Mouse (Mus musculus) spleen, adult 2 months (tissue): Measurements from ENCODE around the gene Pdlim1. TPM values are rescaled to one million over a fixed set of nuclear protein-coding genes. Genes with fewer than 3 reads are reported as not detected.

Experiments used
- DNase-seq, 2 experiments: peaks; one replicate each; pipeline versions ENCODE4 v3.0.0 to v3.0.0-alpha.2; 2012 to 2021; ENCODE audit warnings: low spot score in 2 of 2, low read depth in 1 of 2
- H3K27ac ChIP-seq: fragments of 200-500 bp; 2 replicates; pipeline ENCODE4 v1.5.1; 2012; ENCODE audit warnings: low read length, inconsistent platforms; ENCODE audit not compliant: insufficient read depth
- H3K27me3 ChIP-seq: fragments of 200-500 bp; 2 replicates; pipeline ENCODE4 v1.6.1; 2012; ENCODE audit warnings: mild to moderate bottlenecking, moderate library complexity, low read length, inconsistent platforms; ENCODE audit not compliant: control insufficient read depth, insufficient read depth
- H3K36me3 ChIP-seq: fragments of 200-500 bp; 2 replicates; pipeline ENCODE4 v1.6.1; 2012; ENCODE audit warnings: mild to moderate bottlenecking, low read length, inconsistent platforms; ENCODE audit not compliant: control insufficient read depth, insufficient read depth
- H3K4me1 ChIP-seq: fragments of 200-500 bp; 2 replicates; pipeline ENCODE4 v1.6.1; 2011; ENCODE audit warnings: inconsistent platforms; ENCODE audit not compliant: control insufficient read depth, insufficient read depth, insufficient read length
- H3K4me3 ChIP-seq: fragments of 200-500 bp; 2 replicates; pipeline ENCODE4 v1.5.1; 2011; ENCODE audit warnings: mild to moderate bottlenecking, inconsistent platforms; ENCODE audit not compliant: insufficient read depth, insufficient read length; ENCODE audit errors: extremely low read depth
- CTCF ChIP-seq: fragments of 200-500 bp; IDR thresholded peaks from 2 replicates; pipeline ENCODE4 v1.5.1; 2011; ENCODE audit warnings: mild to moderate bottlenecking, inconsistent platforms; ENCODE audit not compliant: insufficient read depth, insufficient read length, insufficient replicate concordance; ENCODE audit errors: extremely low read depth
- POLR2A ChIP-seq: fragments of 200-500 bp; IDR thresholded peaks from 2 replicates; pipeline ENCODE4 v1.6.1; 2011; ENCODE audit warnings: low read depth, low read length, inconsistent platforms
- WGBS: fragments of 180-500 bp; shearing (Covaris S2); methylation state at CpG from one replicate; pipeline ENCODE4 v1.1.7; 2018; 5-methylcytosine and 5-hydroxymethylcytosine counted together
- polyA plus RNA-seq: library from polyadenylated mRNA; depleted of rRNA; stranded (reverse); fragments of >200 nt; gene quantifications from 2 replicates; pipeline ENCODE4 v1.2.3, GENCODE M21; 2012; rRNA removed

Gene Pdlim1
- polyA plus RNA-seq, 1 experiment, result 41.4 TPM

DNA sequence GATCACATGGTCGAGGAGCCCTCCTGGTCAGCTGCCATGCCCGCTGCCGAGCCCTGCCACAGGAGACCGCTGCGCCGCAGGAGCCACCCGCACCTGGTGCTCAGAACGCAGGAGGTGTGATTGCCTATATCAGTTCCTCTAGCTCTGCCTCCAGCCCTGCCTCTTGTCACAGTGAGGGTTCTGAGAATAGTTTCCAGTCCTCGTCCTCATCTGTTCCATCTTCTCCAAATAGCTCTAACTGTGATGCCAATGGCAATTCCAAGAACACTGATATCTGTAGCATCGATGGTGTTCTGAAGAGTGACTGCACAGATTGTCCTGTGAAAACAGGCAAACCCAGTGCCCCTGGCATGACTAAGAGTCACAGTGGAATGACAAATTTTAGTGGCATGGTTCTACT, 81.0 kb downstream of the Pdlim1 start:
- H3K36me3 ChIP-seq, result no peaks in the 10 kb centered on the region
- H3K27me3 ChIP-seq, result no peaks in the 10 kb centered on the region
- H3K4me1 ChIP-seq, result no peaks in the 10 kb centered on the region
- no peak for DNase-seq
- 95% methylated on average over 10 of the region's 10 CpGs for WGBS
- H3K4me3 ChIP-seq, result no peak overlapping the region
- no peak overlapping the region for H3K27ac ChIP-seq
- TF ChIP-seq CTCF (no peak), POLR2A (no peak)

DNA sequence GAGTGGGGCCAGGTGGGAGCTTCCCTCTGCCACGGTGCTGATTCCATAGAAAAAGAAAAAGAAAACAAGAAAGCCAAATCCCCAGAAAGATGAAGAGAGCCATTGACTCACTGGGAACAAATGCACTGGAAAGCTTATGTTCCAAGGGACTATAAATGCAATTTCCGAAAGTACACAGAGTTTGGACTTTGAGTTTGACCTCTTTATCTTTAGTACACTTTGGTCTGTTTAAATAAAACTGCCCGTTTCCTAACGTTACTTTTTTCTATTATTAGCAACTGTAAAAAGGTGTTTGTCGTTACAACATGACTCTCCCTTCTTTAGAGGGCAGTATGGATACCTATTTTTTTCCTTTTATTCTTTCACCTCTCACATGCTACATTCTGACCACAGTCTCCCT, 84.5 kb downstream of the Pdlim1 start, which contains the start of gene Cyp2c70:
Cyp2c70 (minus strand) TSS at position 174 of the 400 bp plus-strand sequence.
- Histone ChIP-seq H3K36me3 (no peaks in the 10 kb centered on the region), H3K27ac (no peak within 1 kb of the TSS), H3K4me1 (no peaks in the 10 kb centered on the region), H3K27me3 (no peaks in the 10 kb centered on the region), H3K4me3 (no peak within 1 kb of the TSS)
- no peak for DNase-seq
- no peak for TF ChIP-seq CTCF
- no peak for TF ChIP-seq POLR2A
- WGBS, result 84% methylated on average over 5 of the region's 5 CpGs

DNA sequence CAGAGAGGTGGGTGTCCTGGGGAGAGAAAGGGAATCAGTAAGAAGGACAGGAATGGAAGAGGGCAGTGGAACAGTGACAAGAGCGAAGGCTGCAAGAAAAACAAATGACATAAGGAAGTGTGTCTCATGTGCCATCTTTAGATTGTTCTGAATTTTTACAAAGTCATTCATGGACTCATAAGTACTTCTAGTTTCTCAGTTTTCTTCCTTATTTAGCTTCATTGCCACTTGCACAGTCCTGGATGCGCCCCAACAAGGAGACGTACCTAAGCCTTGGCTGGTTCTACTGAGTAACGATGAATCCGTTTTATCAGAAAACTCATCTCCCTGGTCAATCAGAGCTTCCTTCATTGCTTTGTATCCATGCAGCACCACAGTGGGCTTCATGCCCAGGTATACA, 88.0 kb downstream of the Pdlim1 start:
- H3K4me1 ChIP-seq, result no peaks in the 10 kb centered on the region
- no peak overlapping the region for H3K27ac ChIP-seq
- DNase-seq, result no peak
- 92% methylated on average over 5 of the region's 5 CpGs for WGBS
- H3K36me3 ChIP-seq, result no peaks in the 10 kb centered on the region
- TF ChIP-seq CTCF, result no peak
- TF ChIP-seq POLR2A, result no peak
- no peaks in the 10 kb centered on the region for H3K27me3 ChIP-seq
- H3K4me3 ChIP-seq, result no peak overlapping the region

DNA sequence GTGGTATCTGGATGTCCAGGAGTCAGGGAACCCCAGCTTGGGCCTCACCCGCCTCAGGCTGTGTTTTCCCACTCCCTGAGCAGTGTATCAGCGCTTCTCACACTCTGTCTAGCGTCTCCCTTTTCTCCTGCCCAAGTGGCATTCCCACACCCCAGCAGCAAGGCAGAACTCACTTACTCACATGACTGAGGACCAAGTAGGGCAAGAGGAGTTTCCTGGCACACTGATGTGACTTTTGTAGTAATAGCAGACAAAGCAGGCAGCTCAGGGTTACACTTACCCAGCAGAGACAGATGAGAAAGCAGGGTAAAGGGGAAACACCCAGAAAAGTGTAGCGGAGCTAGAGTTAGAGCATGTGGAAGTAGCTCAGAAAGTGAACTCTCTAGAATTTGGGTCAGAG, 93.3 kb downstream of the Pdlim1 start:
- H3K36me3 ChIP-seq, result no peaks in the 10 kb centered on the region
- no peak for DNase-seq
- no peaks in the 10 kb centered on the region for H3K4me1 ChIP-seq
- no peaks in the 10 kb centered on the region for H3K27me3 ChIP-seq
- H3K4me3 ChIP-seq, result no peak overlapping the region
- WGBS, result 91% methylated on average over 4 of the region's 4 CpGs
- TF ChIP-seq POLR2A (no peak), CTCF (no peak)
- H3K27ac ChIP-seq, result no peak overlapping the region

Other genes with a start within 250 kb of the Pdlim1 start
- not detected in 2 replicates for gene Cyp2c54, start 198.0 kb downstream of the Pdlim1 start, polyA plus RNA-seq
- not detected in 2 replicates for gene Cyp2c50, start 182.2 kb downstream of the Pdlim1 start, polyA plus RNA-seq
- gene Cyp2c70, start 84.5 kb downstream of the Pdlim1 start, polyA plus RNA-seq, result not detected in 2 replicates
- gene Sorbs1, start 241.9 kb upstream of the Pdlim1 start, polyA plus RNA-seq, result 6.2 and 6.4 TPM in 2 replicates